Mouse (Mus musculus) subcutaneous adipose tissue, adult 2 months (tissue): Measurements from ENCODE around the gene Pcsk5. TPM values are rescaled to one million over a fixed set of nuclear protein-coding genes. Genes with fewer than 3 reads are reported as not detected.

Source experiments
- polyA plus RNA-seq: library from polyadenylated mRNA; depleted of rRNA; stranded (reverse); fragments of >200 nt; gene quantifications from 2 replicates; pipeline ENCODE4 v1.2.3, GENCODE M21; 2012; ENCODE audit warnings: low replicate concordance; rRNA removed

Pcsk5 gene
- 7.5 and 19.6 TPM in 2 replicates for polyA plus RNA-seq

GRCm38 (mm10) chr19:17837471-17837859 is at the start of gene Pcsk5:
Pcsk5 (minus strand) TSS chr19:17837632.

GRCm38 (mm10) chr19:17393841-17394591 is 443.4 kb downstream of the Pcsk5 start, which contains the start of gene Rfk:
Rfk (plus strand) TSS chr19:17394043.

